Mouse (Mus musculus): ENCODE measurements around the gene Irf2bp1. TPM values are rescaled to one million over a fixed set of nuclear protein-coding genes. Genes with fewer than 3 reads are reported as not detected.

Irf2bp1 gene
- 53.2 and 120 TPM in 2 replicates for polyA plus RNA-seq (2012; ENCODE audit: insufficient read depth, low replicate concordance)

DNA sequence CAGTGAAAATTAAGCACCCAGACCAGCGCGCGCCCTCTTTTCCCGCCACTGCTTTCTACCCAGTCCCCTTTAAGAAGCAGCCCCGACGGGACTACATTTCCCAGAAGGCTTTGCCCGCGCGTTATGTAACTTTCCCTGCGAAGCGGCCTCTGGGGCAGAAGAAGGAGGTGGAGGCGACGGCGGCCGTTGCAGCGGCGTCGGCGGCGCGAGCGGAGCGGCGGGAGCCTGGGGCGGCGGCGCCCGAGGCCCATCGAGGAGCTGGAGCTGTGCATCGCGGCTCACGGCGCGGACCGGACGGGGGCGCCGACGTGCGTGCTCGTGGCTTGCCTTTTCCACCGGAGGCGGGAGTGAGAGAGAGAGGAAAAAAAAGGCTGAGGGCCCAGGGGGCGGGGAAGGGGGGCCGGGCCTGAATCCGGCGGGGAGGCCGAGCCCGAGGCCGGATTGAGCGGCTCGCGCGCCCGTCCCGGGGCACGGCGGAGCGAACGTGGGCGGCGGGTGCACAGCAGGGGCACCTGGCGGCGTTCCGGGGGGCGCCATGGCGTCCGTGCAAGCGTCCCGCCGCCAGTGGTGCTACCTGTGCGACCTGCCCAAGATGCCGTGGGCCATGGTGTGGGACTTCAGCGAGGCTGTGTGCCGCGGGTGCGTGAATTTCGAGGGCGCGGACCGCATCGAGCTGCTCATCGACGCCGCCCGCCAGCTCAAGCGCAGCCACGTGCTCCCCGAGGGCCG is at the start of gene Irf2bp1:
Gene Irf2bp1, plus strand, starts transcription at position 143 of the 729 bp plus-strand sequence.
- Histone ChIP-seq H3K4me1 (peaks cover 81% of the 10 kb centered on the region), H3K36me3 (replicated peaks; ENCODE audit: low read length) (peaks cover 28% of the 10 kb centered on the region), H3K27me3 (replicated peaks) (no peaks in the 10 kb centered on the region), H3K4me3 (replicated peaks) (peak within 1 kb of the TSS; percentile 99), H3K9me3 (no peaks in the 10 kb centered on the region)
- TF ChIP-seq GATA1 (IDR thresholded peaks at IDR 0.05; ENCODE audit: borderline replicate concordance, low read length) (no peak), FLI1 (IDR thresholded peaks at IDR 0.05; ENCODE audit: low read length) (no peak)

DNA sequence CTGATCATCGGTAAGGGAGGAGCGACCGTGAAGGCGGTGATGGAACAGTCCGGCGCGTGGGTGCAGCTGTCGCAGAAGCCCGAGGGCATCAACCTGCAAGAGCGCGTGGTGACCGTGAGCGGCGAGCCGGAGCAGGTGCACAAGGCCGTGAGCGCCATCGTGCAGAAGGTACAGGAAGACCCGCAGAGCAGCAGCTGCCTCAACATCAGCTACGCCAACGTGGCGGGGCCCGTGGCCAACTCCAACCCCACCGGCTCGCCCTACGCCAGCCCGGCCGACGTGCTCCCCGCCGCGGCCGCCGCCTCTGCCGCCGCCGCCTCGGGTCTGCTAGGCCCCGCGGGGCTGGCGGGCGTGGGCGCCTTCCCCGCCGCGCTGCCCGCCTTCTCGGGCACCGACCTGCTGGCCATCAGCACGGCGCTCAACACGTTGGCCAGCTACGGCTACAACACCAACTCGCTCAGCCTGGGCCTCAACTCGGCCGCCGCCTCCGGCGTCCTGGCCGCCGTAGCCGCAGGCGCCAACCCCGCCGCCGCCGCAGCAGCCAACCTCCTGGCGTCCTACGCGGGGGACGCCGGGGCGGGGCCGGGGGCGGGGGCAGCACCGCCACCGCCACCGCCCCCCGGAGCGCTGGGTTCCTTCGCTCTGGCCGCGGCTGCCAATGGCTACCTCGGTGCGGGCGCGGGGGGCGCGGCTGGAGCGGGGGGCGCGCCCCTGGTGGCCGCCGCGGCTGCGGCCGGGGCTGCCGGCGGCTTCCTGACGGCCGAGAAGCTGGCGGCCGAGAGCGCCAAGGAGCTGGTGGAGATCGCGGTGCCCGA is 46.1 kb upstream of the Irf2bp1 start:
- H3K4me1 ChIP-seq = peaks cover 34% of the 10 kb centered on the region
- no peak for TF ChIP-seq GATA1 (IDR thresholded peaks at IDR 0.05; ENCODE audit: borderline replicate concordance, low read length)
- TF ChIP-seq FLI1 (IDR thresholded peaks at IDR 0.05; ENCODE audit: low read length) = no peak
- H3K36me3 ChIP-seq (replicated peaks; ENCODE audit: low read length) = no peaks in the 10 kb centered on the region
- H3K9me3 ChIP-seq = peaks cover 12% of the 10 kb centered on the region
- H3K27me3 ChIP-seq (replicated peaks) = peaks cover 87% of the 10 kb centered on the region
- H3K4me3 ChIP-seq (replicated peaks) = peak overlapping the region; percentile 89

DNA sequence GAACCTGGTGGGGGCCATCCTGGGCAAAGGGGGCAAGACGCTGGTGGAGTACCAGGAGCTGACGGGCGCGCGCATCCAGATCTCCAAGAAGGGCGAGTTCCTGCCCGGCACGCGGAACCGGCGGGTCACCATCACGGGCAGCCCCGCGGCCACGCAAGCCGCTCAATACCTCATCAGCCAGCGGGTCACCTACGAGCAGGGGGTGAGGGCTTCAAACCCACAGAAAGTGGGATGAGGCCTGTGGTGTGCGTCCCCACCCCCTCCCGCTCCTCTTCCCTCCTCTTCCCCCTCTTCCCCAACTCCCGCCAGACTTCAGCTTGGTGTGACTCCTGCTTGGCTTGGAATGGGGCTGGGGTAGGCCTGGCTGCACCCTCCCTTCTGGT is 45.5 kb upstream of the Irf2bp1 start:
- Histone ChIP-seq H3K9me3 (peaks cover 12% of the 10 kb centered on the region), H3K36me3 (replicated peaks; ENCODE audit: low read length) (no peaks in the 10 kb centered on the region), H3K4me3 (replicated peaks) (peak overlapping the region; percentile 89), H3K4me1 (peaks cover 40% of the 10 kb centered on the region), H3K27me3 (replicated peaks) (peaks cover 93% of the 10 kb centered on the region)
- TF ChIP-seq FLI1 (IDR thresholded peaks at IDR 0.05; ENCODE audit: low read length) = no peak
- no peak for TF ChIP-seq GATA1 (IDR thresholded peaks at IDR 0.05; ENCODE audit: borderline replicate concordance, low read length)

DNA sequence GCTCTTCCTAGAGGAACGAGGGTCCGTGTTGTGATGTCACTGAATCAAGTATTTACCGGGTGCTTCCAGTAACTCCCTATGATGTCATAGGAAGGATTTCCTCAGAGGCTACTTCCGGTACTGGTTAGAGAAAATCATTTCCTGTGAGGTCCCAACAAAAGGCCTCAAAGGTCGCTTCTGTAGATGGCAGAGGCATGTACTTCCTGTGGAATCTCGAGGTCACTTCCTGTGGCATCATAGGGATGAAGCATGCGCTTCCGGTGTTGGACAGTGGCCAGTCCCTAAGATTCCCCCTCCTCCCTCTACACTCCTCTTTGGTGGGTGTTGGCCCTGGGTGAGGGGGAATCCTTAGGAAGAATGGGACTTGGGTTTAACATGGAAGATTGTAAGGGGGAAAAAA is 44.4 kb upstream of the Irf2bp1 start:
- Histone ChIP-seq H3K4me1 (peaks cover 48% of the 10 kb centered on the region), H3K4me3 (replicated peaks) (peak overlapping the region; percentile 38), H3K27me3 (replicated peaks) (peaks cover 96% of the 10 kb centered on the region), H3K36me3 (replicated peaks; ENCODE audit: low read length) (no peaks in the 10 kb centered on the region), H3K9me3 (peaks cover 12% of the 10 kb centered on the region)
- TF ChIP-seq GATA1 (IDR thresholded peaks at IDR 0.05; ENCODE audit: borderline replicate concordance, low read length) (no peak), FLI1 (IDR thresholded peaks at IDR 0.05; ENCODE audit: low read length) (no peak; the same call in 1 of the 2 replicates)

DNA sequence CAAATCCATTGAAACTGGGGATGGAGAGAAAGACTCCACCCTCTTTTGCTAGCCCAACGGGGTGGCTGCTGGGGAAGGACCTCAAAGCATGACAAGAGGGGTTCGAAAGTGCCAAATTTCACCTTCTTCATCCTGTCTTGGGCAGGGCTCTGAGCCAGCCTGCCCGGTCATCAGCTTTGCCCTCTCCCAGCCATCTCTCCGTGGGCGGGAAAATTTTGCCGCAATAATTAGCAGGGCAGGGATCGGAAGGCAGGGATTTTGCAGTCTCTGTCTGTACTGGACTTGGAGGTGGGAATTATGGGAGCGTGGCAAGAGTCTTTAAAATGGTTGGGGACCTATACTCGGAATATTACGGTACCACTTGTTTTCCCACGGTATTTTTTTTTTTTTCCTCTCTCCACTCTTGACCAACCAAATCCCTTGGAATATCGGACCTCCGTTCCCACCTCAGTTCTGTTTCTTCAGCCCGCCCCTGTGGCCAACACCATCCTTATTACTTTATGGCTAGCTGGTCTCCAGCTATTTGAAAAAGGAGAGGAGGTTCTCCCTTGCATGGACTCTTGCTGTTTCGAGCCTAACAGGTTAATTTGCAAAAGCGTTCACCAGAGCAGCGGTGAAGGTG is 41.6 kb upstream of the Irf2bp1 start:
- TF ChIP-seq FLI1 (IDR thresholded peaks at IDR 0.05; ENCODE audit: low read length) = no peak
- no peak for TF ChIP-seq GATA1 (IDR thresholded peaks at IDR 0.05; ENCODE audit: borderline replicate concordance, low read length)
- H3K27me3 ChIP-seq (replicated peaks) = peaks cover 94% of the 10 kb centered on the region
- peaks cover 47% of the 10 kb centered on the region for H3K4me1 ChIP-seq
- H3K4me3 ChIP-seq (replicated peaks) = no peak overlapping the region
- peaks cover 7% of the 10 kb centered on the region for H3K9me3 ChIP-seq
- no peaks in the 10 kb centered on the region for H3K36me3 ChIP-seq (replicated peaks; ENCODE audit: low read length)

DNA sequence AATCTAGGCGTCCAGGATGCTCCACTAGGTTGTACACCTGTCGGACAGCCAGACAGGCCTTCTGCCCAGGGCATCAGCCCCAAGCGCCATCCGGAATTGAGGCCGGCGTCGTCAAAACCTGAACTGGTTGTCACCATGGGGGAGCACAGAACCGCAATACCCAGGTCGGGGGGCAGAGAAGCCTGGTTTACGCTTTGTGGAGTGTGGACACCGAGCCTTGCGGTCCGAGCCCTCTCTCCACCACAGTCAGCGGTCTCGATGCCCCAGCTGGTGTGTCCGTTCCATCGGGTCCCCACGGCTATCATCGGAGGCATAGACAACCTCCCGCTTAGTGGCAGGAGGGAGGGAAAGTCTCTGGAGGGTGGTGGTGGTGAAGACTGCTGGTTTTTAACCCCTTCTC is 41.0 kb upstream of the Irf2bp1 start:
- peaks cover 46% of the 10 kb centered on the region for H3K4me1 ChIP-seq
- H3K4me3 ChIP-seq (replicated peaks) = peak overlapping the region; percentile 73
- H3K27me3 ChIP-seq (replicated peaks) = peaks cover 94% of the 10 kb centered on the region
- TF ChIP-seq FLI1 (IDR thresholded peaks at IDR 0.05; ENCODE audit: low read length) (no peak), GATA1 (IDR thresholded peaks at IDR 0.05; ENCODE audit: borderline replicate concordance, low read length) (no peak)
- peaks cover 7% of the 10 kb centered on the region for H3K9me3 ChIP-seq
- H3K36me3 ChIP-seq (replicated peaks; ENCODE audit: low read length) = no peaks in the 10 kb centered on the region

DNA sequence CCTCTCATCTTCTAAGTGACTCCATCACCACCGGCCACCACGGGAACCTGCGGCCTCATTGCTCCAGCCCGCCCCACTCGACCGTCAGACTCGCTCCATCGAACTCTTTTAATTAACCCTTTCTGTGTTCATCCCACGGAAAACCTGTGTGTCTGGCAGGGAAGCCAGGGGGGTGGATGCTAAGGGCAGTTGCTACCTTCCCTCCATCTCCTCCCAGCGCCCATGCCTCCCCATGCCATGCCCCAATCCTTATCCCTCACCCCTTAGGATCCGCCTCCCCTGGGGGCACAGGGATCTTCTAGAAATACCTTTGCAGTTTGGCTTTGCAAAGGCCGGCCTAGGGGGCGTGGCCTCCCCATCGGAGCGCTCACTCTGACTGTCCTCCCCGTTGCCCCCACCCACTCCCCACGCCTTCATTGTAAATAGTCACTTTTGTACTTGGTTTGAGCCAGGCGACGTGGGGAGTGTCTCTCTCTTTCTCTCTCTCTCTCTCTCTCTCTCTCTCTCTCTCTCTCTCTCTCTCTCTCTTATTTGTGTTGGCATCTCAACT is 40.5 kb upstream of the Irf2bp1 start:
- Histone ChIP-seq H3K4me3 (replicated peaks) (no peak overlapping the region), H3K4me1 (peaks cover 40% of the 10 kb centered on the region), H3K36me3 (replicated peaks; ENCODE audit: low read length) (no peaks in the 10 kb centered on the region), H3K9me3 (peaks cover 7% of the 10 kb centered on the region), H3K27me3 (replicated peaks) (peaks cover 89% of the 10 kb centered on the region)
- no peak for TF ChIP-seq GATA1 (IDR thresholded peaks at IDR 0.05; ENCODE audit: borderline replicate concordance, low read length)
- TF ChIP-seq FLI1 (IDR thresholded peaks at IDR 0.05; ENCODE audit: low read length) = no peak

DNA sequence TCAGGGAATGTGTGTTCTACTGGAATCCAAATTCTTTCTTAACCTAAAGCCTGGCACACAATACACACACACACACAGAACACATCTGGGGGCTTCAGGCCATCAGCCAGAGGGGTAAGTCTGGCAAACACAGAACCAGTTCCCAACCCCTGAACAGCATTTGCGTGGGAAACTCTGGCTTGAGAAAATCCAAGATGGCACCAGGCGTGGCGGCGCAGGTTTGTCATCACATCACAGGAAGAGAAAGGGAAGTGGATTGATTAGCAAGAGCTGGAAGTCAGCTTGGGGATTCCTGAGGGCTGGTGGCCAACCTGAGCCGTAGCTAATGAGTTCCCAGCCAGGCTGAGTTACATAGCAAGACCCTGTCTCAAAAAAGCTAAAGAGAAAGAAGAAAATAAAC is 38.5 kb upstream of the Irf2bp1 start:
- TF ChIP-seq GATA1 (IDR thresholded peaks at IDR 0.05; ENCODE audit: borderline replicate concordance, low read length) = no peak
- no peak for TF ChIP-seq FLI1 (IDR thresholded peaks at IDR 0.05; ENCODE audit: low read length)
- no peaks in the 10 kb centered on the region for H3K36me3 ChIP-seq (replicated peaks; ENCODE audit: low read length)
- no peak overlapping the region for H3K4me3 ChIP-seq (replicated peaks)
- peaks cover 25% of the 10 kb centered on the region for H3K4me1 ChIP-seq
- peaks cover 84% of the 10 kb centered on the region for H3K27me3 ChIP-seq (replicated peaks)
- no peaks in the 10 kb centered on the region for H3K9me3 ChIP-seq

DNA sequence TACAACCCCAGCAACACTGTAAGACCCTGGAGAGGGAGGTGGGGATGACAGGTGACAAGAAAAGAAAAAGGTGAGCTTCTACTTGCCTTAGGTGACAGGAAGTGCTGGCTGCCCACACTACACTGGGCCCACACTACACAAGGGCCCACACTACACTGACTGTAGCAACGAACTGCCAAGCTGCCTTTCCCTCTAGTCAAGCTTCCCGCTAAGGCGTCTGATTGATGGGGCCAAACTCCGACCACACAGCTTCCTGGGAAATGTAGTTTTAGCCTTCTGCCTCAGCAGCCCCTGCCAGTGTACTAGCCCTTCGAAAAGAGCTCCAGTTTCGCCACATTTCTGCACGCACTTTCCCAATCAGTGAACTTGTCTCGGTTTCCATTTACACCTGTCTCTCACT is 36.2 kb upstream of the Irf2bp1 start:
- Histone ChIP-seq H3K4me3 (replicated peaks) (peak overlapping the region; percentile 33), H3K4me1 (peaks cover 19% of the 10 kb centered on the region), H3K27me3 (replicated peaks) (peaks cover 68% of the 10 kb centered on the region), H3K9me3 (peaks cover 6% of the 10 kb centered on the region; the same call in 1 of the 2 replicates), H3K36me3 (replicated peaks; ENCODE audit: low read length) (no peaks in the 10 kb centered on the region)
- TF ChIP-seq GATA1 (IDR thresholded peaks at IDR 0.05; ENCODE audit: borderline replicate concordance, low read length) = no peak
- TF ChIP-seq FLI1 (IDR thresholded peaks at IDR 0.05; ENCODE audit: low read length) = no peak
